Mouse (Mus musculus) midbrain, embryonic 10.5 days (tissue): ENCODE measurements at regions not wholly inside any gene's neighbourhood (a gene's known extent, or its start where the extent isn't known, plus 50 kb on each side); places are given as distances from the start of the nearest gene placed in this dataset.
"Not testable (repeated sequence)": the region's sequence is repeated elsewhere in the genome, so short reads cannot be mapped to it uniquely, and the experiment has no call there.

ENCODE experiments used
- DNase-seq: peaks from one replicate; pipeline ENCODE4 v3.0.0-alpha.2; 2017; ENCODE audit warnings: low spot score
- H3K27ac ChIP-seq: fragments of 300-500 bp; sonication (generic); replicated peaks from 2 replicates; pipeline ENCODE4 v1.5.1; 2016; ENCODE audit warnings: mild to moderate bottlenecking
- H3K27me3 ChIP-seq: fragments of 300-500 bp; sonication (generic); 2 replicates; pipeline ENCODE4 v1.6.1; 2016; ENCODE audit warnings: low read depth, mild to moderate bottlenecking; ENCODE audit not compliant: poor library complexity, severe bottlenecking
- H3K36me3 ChIP-seq: fragments of 300-500 bp; sonication (generic); 2 replicates; pipeline ENCODE4 v1.6.1; 2016; ENCODE audit warnings: mild to moderate bottlenecking, moderate library complexity
- H3K4me1 ChIP-seq: fragments of 300-500 bp; sonication (generic); 2 replicates; pipeline ENCODE4 v1.6.1; 2016
- H3K4me3 ChIP-seq: fragments of 300-500 bp; sonication (generic); 2 replicates; pipeline ENCODE4 v1.5.1; 2016; ENCODE audit warnings: mild to moderate bottlenecking, moderate library complexity
- H3K9me3 ChIP-seq: fragments of 300-500 bp; sonication (generic); replicated peaks from 2 replicates; pipeline ENCODE4 v1.6.1; 2016; ENCODE audit warnings: mild to moderate bottlenecking
- WGBS: fragments of 180-500 bp; shearing (Covaris S2); methylation state at CpG from one replicate; pipeline ENCODE4 v1.1.7; 2016; 5-methylcytosine and 5-hydroxymethylcytosine counted together

GRCm38 (mm10) chr12:109766602-109767001, 166.5 kb upstream of the Rtl1 start:
- not testable (repeated sequence) for H3K4me1 ChIP-seq, DNase-seq, H3K9me3 ChIP-seq, H3K36me3 ChIP-seq, H3K4me3 ChIP-seq, H3K27ac ChIP-seq
- 90% methylated on average over 5 of the region's 5 CpGs for whole genome bisulfite sequencing
- peaks cover 10% of the 10 kb centered on the region; the same call in 1 of the 2 replicates for H3K27me3 ChIP-seq

DNA sequence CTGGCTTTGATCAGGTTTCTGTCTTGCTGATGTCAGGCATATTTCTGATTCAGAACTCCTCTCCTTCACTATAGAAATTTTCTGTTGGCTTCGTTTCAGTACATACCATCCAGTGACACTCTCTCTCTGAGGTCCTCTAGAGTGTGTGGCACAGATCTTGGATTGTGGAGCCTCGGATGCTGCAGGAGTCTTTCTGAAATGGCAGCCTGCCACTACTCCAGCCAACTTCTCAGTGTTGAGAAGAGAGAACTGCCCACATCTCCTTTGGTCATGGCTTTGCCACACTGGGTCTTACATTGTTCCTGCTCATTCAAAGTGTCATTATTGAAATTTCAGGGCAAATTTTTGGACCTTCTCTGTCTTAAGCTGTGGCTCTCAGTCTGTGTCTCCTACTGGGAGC, 172.4 kb upstream of the Rtl1 start:
- 79% methylated on average over 2 of the region's 2 CpGs for whole genome bisulfite sequencing
- Histone ChIP-seq H3K9me3 (no peaks in the 10 kb centered on the region), H3K36me3 (no peaks in the 10 kb centered on the region), H3K4me1 (peaks cover 25% of the 10 kb centered on the region), H3K27ac (no peak overlapping the region), H3K4me3 (no peak overlapping the region), H3K27me3 (peaks cover 26% of the 10 kb centered on the region)
- no peak for DNase-seq

- 66% methylated on average over 3 of the region's 3 CpGs for WGBS
- peaks cover 26% of the 10 kb centered on the region for H3K27me3 ChIP-seq
- peaks cover 25% of the 10 kb centered on the region for H3K4me1 ChIP-seq
- no peak overlapping the region for H3K27ac ChIP-seq
- no peaks in the 10 kb centered on the region for H3K9me3 ChIP-seq
- peak; percentile 52 for DNase-seq
- H3K36me3 ChIP-seq, result no peaks in the 10 kb centered on the region
- no peak overlapping the region for H3K4me3 ChIP-seq
These were observed 173.8 kb upstream of the Rtl1 start for GRCm38 (mm10) chr12:109773909-109774313.

DNA sequence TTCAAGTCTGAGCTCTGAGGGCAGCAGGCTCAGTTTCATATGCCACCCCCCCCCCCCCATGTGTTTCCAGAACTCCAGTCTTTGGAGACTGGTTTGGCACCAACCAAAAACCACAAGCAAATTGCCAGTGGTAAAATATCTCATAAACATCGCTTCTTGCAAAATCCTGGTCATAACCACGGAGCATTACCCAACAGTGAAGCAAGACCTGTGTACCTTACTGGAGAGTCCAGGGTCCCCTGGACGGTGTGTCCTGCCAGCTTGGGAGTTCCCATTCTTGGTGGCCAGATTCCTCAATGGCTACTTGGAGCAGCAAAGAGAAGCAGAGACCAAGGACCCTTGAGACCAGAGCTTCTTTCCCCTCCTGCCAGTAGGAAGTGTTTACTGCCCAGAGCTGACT, 198.7 kb upstream of the Rtl1 start:
- Histone ChIP-seq H3K36me3 (no peaks in the 10 kb centered on the region), H3K4me1 (no peaks in the 10 kb centered on the region)

GRCm38 (mm10) chr12:109799395-109799794, 199.3 kb upstream of the Rtl1 start:
- no peak overlapping the region for H3K4me3 ChIP-seq
- no peaks in the 10 kb centered on the region for H3K27me3 ChIP-seq
- H3K9me3 ChIP-seq, result no peaks in the 10 kb centered on the region
- H3K27ac ChIP-seq, result no peak overlapping the region
- WGBS, result 87% methylated on average over 1 of the region's 1 CpGs
- no peaks in the 10 kb centered on the region for H3K4me1 ChIP-seq
- H3K36me3 ChIP-seq, result no peaks in the 10 kb centered on the region
- DNase-seq, result no peak

More for the DNA sequence above, 198.7 kb upstream of the Rtl1 start:
- Histone ChIP-seq H3K9me3 (no peaks in the 10 kb centered on the region), H3K4me3 (no peak overlapping the region), H3K27me3 (no peaks in the 10 kb centered on the region), H3K27ac (no peak overlapping the region)
- WGBS, result 92% methylated on average over 3 of the region's 3 CpGs
- no peak for DNase-seq

- DNase-seq, result no peak
- Histone ChIP-seq H3K4me3 (no peak overlapping the region), H3K27me3 (peaks cover 8% of the 10 kb centered on the region; the same call in 1 of the 2 replicates), H3K36me3 (no peaks in the 10 kb centered on the region), H3K9me3 (0 out of 2 replicates have a peak, but pooled peaks cover 10% of the 10 kb centered on the region), H3K4me1 (peaks cover 23% of the 10 kb centered on the region), H3K27ac (no peak overlapping the region)
- 91% methylated on average over 10 of the region's 10 CpGs for WGBS
These were observed 227.2 kb upstream of the Rtl1 start for GRCm38 (mm10) chr12:109827241-109827915.

DNA sequence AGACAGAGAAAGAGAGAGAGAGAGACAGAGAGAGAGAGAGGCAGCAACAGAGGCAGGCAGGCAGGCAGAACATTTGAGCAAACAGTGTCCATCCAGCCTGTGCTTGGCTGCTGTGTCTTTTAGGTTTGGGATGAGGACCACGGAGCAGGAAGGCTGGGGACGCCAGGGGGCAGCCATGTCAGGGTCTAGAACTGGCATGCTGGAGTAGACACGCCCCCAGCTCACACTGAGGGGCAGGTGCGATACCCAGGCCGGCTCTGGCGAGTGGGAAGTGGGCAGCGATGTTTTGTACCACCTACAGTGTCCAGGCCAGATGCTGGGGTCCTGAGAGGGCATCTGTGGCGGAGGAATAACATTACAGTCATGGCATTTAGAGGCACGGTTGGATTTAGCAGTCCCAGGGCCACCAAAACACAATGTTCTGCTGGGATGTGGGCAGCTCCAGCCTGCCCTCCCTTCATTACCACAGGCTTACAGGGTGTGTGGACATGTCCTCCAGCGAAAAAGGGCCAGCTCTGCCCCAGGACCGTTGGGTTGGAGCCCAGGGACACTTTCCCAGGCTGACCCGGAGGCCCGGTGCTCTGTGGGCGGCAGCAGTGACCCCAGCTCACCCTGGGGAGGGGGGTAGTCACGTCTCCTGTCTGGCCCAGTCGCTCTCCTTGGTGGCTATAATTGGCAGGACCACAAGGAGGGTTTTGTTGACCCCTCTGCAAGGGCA, 230.3 kb upstream of the Rtl1 start:
- WGBS, result 32% methylated on average over 16 of the region's 16 CpGs
- Histone ChIP-seq H3K9me3 (no peaks in the 10 kb centered on the region), H3K4me3 (no peak overlapping the region), H3K36me3 (no peaks in the 10 kb centered on the region), H3K4me1 (peaks cover 29% of the 10 kb centered on the region), H3K27ac (peak overlapping the region; percentile 63), H3K27me3 (peaks cover 8% of the 10 kb centered on the region; the same call in 1 of the 2 replicates)
- DNase-seq, result peak; percentile 67

GRCm38 (mm10) chr12:109832964-109833363, 232.8 kb upstream of the Rtl1 start:
- Histone ChIP-seq H3K27ac (no peak overlapping the region), H3K27me3 (peaks cover 8% of the 10 kb centered on the region; the same call in 1 of the 2 replicates), H3K36me3 (no peaks in the 10 kb centered on the region), H3K4me3 (no peak overlapping the region), H3K9me3 (no peaks in the 10 kb centered on the region), H3K4me1 (peaks cover 29% of the 10 kb centered on the region)
- WGBS, result 83% methylated on average over 10 of the region's 10 CpGs
- DNase-seq, result no peak

GRCm38 (mm10) chr12:109836521-109836920, 236.4 kb upstream of the Rtl1 start:
- Histone ChIP-seq H3K27ac (no peak overlapping the region), H3K4me1 (peaks cover 29% of the 10 kb centered on the region), H3K36me3 (no peaks in the 10 kb centered on the region), H3K9me3 (no peaks in the 10 kb centered on the region), H3K27me3 (peaks cover 8% of the 10 kb centered on the region; the same call in 1 of the 2 replicates), H3K4me3 (no peak overlapping the region)
- 91% methylated on average over 8 of the region's 8 CpGs for WGBS
- no peak for DNase-seq

- Histone ChIP-seq H3K27ac (peak overlapping the region; percentile 46; the same call in 1 of the 2 replicates), H3K9me3 (no peaks in the 10 kb centered on the region), H3K36me3 (no peaks in the 10 kb centered on the region), H3K4me1 (peaks cover 17% of the 10 kb centered on the region), H3K4me3 (no peak overlapping the region), H3K27me3 (no peaks in the 10 kb centered on the region)
- no peak for DNase-seq
- 75% methylated on average over 9 of the region's 9 CpGs for WGBS
These were observed 239.0 kb upstream of the Rtl1 start for GRCm38 (mm10) chr12:109839126-109839587.

DNA sequence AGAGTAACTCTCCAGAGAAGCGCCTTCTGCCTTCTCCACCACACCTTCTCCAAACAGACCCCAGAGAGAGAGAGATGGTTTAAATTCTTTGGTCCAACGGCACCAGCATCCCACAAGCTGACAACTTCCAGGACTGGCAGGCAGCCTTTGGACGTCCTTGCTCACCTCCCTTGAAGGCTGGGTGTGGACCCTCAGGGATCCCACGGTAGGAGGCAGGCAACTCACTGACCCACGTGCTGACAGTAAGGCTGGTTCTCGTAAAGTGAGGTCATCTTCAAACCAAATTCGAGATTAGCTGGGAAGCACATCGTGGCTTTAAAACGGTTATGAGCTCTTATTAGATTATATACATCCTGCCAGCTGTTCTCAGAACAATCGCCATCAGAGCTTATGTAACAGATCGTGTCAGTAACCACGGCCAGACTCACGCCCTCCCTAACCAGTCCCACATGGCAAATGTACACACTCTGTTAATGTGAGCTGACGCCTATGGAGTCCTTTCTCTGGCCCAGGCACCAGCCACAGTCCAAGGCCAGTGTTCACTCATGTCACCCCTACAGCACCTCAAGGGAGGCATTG, 239.9 kb upstream of the Rtl1 start:
- H3K9me3 ChIP-seq, result no peaks in the 10 kb centered on the region
- H3K27me3 ChIP-seq, result no peaks in the 10 kb centered on the region
- peak overlapping the region; percentile 46 for H3K27ac ChIP-seq
- DNase-seq, result no peak
- H3K4me1 ChIP-seq, result peaks cover 23% of the 10 kb centered on the region
- H3K4me3 ChIP-seq, result no peak overlapping the region
- no peaks in the 10 kb centered on the region for H3K36me3 ChIP-seq
- WGBS, result 76% methylated on average over 14 of the region's 14 CpGs

DNA sequence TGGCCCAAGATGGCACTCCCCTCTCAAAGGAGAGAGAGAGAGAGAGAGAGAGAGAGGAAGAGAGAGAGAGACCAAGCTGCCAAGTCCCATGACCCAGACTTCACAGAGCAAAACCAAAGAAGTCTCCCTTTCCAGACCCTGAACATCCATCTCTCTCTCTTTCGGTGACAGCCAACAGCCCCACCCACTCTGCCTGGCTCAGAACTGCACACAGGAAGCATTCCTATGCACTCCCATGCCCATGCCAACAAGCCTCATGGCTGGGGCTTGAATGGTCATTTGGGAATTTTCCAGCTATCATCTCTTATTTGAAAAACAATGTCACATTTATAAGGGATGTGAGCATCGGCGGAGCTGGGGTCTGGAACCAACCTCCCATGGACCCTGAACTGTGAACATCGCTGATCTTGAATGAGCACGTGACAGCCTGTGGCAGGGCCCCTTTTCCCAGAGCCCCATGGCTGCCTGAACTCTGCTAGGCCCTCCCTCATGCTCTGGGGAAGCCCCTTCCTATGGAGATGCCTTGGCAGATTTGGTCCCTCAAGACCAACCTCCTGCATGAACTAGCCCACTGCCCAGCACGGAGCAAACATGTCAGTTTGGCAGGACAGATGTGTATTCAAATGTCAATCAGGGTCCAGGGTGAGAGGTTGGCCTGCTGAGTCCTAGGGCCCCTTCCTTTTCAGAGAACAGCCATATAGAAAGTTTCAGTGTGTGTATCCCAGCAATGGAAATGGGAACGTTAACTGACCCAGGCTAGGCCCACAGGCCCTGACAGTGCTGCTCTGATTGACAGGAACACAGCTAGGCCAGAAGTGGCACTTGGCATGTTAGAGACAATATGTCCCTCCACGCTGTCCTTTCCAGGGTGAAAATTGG, 244.8 kb upstream of the Rtl1 start:
- no peaks in the 10 kb centered on the region for H3K9me3 ChIP-seq
- peaks cover 23% of the 10 kb centered on the region for H3K4me1 ChIP-seq
- DNase-seq, result no peak
- H3K36me3 ChIP-seq, result no peaks in the 10 kb centered on the region
- no peaks in the 10 kb centered on the region; the same call in 1 of the 2 replicates for H3K27me3 ChIP-seq
- WGBS, result 64% methylated on average over 8 of the region's 8 CpGs
- H3K27ac ChIP-seq, result peak overlapping the region; percentile 66
- no peak overlapping the region for H3K4me3 ChIP-seq
